Mouse (Mus musculus): ENCODE measurements around the gene Tmc6. TPM values are rescaled to one million over a fixed set of nuclear protein-coding genes. Genes with fewer than 3 reads are reported as not detected.
A peak's percentile ranks its signal among the peaks of the same experiment; 100 is the strongest.

Tmc6 gene
- polyA plus RNA-seq, 1 experiment, result 7.2 TPM

DNA sequence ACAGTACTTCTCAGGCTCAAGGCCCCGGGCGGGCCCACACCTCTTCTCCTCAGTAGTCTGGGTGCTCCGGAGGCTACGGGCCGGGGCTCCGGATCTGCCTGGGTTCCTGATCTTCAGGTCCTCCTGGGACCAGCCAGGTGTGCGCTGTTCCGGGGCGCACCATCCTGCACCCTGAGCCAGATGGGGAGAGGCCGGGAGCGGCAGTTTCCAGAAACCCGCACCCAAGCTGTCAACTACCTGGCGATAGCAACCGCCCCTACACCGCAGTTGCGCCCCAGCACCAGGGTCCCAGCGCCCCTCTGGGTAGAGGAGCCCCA is 1.8 kb downstream of the Tmc6 start:
- H3K4me3 ChIP-seq (ENCODE audit: insufficient read depth, low read depth, low read length), result peak overlapping the region; percentile 77
- H3K27ac ChIP-seq (replicated peaks; ENCODE audit: low read depth, low read length), result peak overlapping the region; percentile 95
- peaks cover 6% of the 10 kb centered on the region; the same call in 1 of the 2 replicates for H3K4me1 ChIP-seq (ENCODE audit: control insufficient read depth, insufficient read depth, insufficient read length, low read length)

DNA sequence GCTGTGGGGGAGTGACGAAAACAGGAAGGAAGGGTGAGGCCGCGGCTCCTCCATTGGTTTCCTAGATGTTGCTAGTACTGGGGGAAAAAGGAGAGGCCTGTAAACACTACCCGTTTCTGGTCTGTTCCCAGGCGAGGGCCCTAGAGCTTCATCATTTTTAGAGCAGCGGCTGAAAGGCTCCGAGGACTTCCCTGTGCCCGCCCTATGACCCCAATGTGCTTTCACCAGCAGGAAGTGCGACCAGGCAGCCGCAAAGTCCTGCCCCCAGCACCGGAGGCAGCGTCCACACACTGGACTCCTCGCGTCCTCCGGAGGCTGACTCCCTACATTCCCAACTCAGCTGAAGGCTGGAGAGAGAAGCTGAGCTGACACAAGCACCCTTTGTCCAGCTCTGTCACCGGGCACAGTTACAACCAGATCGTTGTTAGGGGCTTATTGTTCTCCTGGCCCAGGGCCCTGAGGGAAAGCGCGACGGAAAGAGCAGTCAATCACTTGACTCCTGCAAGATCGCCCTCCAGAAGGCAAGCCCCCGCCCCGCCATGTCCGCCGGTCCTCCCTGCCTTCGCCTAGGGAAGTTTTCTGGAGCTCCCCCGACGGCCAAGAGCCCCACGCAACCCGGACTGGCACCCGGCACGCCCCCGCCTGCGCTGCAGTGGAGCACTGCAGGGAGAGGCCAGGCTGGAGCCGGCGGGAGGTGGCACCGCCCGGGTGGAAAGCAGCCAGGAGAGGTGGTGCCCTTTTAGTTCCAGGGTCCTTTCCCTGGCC is 2.4 kb downstream of the Tmc6 start:
- Histone ChIP-seq H3K27ac (replicated peaks; ENCODE audit: low read depth, low read length) (peak overlapping the region; percentile 95), H3K4me1 (ENCODE audit: control insufficient read depth, insufficient read depth, insufficient read length, low read length) (peaks cover 6% of the 10 kb centered on the region; the same call in 1 of the 2 replicates), H3K4me3 (ENCODE audit: insufficient read depth, low read depth, low read length) (peak overlapping the region; percentile 77)

GRCm38 (mm10) chr11:117778851-117779433 is 3.1 kb downstream of the Tmc6 start:
- H3K4me3 ChIP-seq (ENCODE audit: insufficient read depth, low read depth, low read length), result peak overlapping the region; percentile 77
- peak overlapping the region; percentile 95 for H3K27ac ChIP-seq (replicated peaks; ENCODE audit: low read depth, low read length)
- peaks cover 6% of the 10 kb centered on the region; the same call in 1 of the 2 replicates for H3K4me1 ChIP-seq (ENCODE audit: control insufficient read depth, insufficient read depth, insufficient read length, low read length)

GRCm38 (mm10) chr11:117778031-117778430 is 4.0 kb downstream of the Tmc6 start:
- Histone ChIP-seq H3K4me1 (ENCODE audit: control insufficient read depth, insufficient read depth, insufficient read length, low read length) (peaks cover 6% of the 10 kb centered on the region; the same call in 1 of the 2 replicates), H3K4me3 (ENCODE audit: insufficient read depth, low read depth, low read length) (no peak overlapping the region), H3K27ac (replicated peaks; ENCODE audit: low read depth, low read length) (no peak overlapping the region)

DNA sequence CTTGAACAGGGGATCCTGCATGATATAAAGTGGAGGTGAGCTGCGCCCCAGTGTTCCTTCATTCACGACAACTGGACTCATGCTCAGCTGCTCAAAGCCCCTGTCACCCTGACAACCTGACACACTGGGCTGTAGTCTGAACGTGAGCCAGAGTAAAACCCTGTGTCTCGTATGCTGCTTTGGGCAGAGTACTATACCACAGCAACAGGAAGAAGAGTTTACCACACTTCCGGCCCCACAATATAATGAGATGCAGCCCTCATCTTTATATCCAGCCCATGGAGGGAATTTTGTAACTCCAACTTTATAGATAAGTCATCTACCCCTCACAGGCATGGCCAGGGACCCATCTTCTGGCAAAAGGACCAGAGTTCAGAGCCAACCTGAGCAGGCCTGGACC is 4.9 kb downstream of the Tmc6 start:
- H3K4me1 ChIP-seq (ENCODE audit: control insufficient read depth, insufficient read depth, insufficient read length, low read length), result peaks cover 6% of the 10 kb centered on the region; the same call in 1 of the 2 replicates
- H3K4me3 ChIP-seq (ENCODE audit: insufficient read depth, low read depth, low read length), result no peak overlapping the region
- H3K27ac ChIP-seq (replicated peaks; ENCODE audit: low read depth, low read length), result no peak overlapping the region

- Histone ChIP-seq H3K27ac (replicated peaks; ENCODE audit: low read depth, low read length) (no peak overlapping the region), H3K4me3 (ENCODE audit: insufficient read depth, low read depth, low read length) (no peak overlapping the region), H3K4me1 (ENCODE audit: control insufficient read depth, insufficient read depth, insufficient read length, low read length) (peaks cover 6% of the 10 kb centered on the region; the same call in 1 of the 2 replicates)
Measured at GRCm38 (mm10) chr11:117776085-117776792, 5.8 kb downstream of the Tmc6 start.

GRCm38 (mm10) chr11:117775540-117775939 is 6.5 kb downstream of the Tmc6 start:
- Histone ChIP-seq H3K4me3 (ENCODE audit: insufficient read depth, low read depth, low read length) (no peak overlapping the region), H3K27ac (replicated peaks; ENCODE audit: low read depth, low read length) (no peak overlapping the region), H3K4me1 (ENCODE audit: control insufficient read depth, insufficient read depth, insufficient read length, low read length) (peaks cover 6% of the 10 kb centered on the region; the same call in 1 of the 2 replicates)

DNA sequence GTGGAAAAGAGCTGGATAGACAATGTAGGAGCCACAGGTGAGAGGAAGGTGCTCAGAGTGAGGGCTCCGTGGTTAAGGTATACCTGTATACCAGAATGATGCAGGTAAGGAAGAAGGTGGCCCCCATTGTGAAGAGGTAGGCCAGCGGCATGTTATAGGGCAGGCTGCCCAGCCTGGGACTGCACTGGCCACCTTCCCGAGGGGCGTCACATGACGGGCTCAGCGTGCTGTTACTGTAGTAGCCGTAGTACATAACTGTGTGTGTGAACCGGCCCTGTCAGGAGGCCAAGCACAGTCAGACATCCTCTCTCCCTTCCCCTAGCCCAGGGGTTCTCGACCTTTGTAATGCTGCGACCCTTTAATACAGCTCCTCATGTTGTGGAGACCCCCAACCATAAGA is 7.1 kb downstream of the Tmc6 start:
- H3K4me3 ChIP-seq (ENCODE audit: insufficient read depth, low read depth, low read length), result no peak overlapping the region
- peaks cover 6% of the 10 kb centered on the region; the same call in 1 of the 2 replicates for H3K4me1 ChIP-seq (ENCODE audit: control insufficient read depth, insufficient read depth, insufficient read length, low read length)
- H3K27ac ChIP-seq (replicated peaks; ENCODE audit: low read depth, low read length), result no peak overlapping the region

DNA sequence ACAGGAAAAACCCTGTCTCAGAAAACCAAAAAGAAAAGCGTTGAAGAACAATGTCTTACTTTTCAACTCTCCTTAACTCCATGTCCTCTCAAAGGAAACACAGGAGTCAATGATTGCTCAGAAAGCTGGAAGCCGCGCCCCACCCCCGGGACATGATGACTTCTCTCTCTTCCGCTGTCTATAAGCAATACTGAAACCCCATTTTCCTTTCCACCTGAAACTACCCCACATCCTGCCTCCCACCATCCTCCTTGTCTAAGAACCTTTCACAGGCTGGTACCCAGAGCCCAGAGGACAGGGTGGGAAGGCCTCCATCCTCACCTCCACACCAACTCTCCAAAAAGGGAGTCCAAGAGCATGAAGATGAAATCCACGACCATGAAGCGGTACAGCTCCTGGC is 9.6 kb downstream of the Tmc6 start:
- no peak overlapping the region for H3K27ac ChIP-seq (replicated peaks; ENCODE audit: low read depth, low read length)
- H3K4me1 ChIP-seq (ENCODE audit: control insufficient read depth, insufficient read depth, insufficient read length, low read length), result no peaks in the 10 kb centered on the region; the same call in 1 of the 2 replicates
- no peak overlapping the region for H3K4me3 ChIP-seq (ENCODE audit: insufficient read depth, low read depth, low read length)

DNA sequence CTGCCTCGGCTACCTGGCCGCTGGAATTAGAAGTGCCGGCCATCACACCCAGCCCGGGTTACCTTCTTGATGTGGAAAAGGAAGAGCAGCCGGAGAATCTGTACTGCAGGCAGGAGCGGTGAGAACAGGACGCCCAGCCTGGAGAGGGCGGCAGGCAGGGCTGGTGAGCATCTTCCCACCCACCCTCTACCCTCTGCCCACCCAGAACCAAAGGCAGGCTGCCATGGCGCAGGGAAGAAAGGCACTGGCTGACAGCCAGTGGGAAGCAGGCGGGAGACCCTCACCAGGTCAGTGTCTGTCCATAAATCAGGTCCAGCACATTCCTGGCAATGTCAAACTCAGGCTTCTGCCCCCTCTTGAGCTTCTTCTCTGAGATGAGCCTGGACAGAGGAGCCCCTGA is 11.6 kb downstream of the Tmc6 start:
- Histone ChIP-seq H3K4me1 (ENCODE audit: control insufficient read depth, insufficient read depth, insufficient read length, low read length) (no peaks in the 10 kb centered on the region; the same call in 1 of the 2 replicates), H3K4me3 (ENCODE audit: insufficient read depth, low read depth, low read length) (no peak overlapping the region), H3K27ac (replicated peaks; ENCODE audit: low read depth, low read length) (no peak overlapping the region)

DNA sequence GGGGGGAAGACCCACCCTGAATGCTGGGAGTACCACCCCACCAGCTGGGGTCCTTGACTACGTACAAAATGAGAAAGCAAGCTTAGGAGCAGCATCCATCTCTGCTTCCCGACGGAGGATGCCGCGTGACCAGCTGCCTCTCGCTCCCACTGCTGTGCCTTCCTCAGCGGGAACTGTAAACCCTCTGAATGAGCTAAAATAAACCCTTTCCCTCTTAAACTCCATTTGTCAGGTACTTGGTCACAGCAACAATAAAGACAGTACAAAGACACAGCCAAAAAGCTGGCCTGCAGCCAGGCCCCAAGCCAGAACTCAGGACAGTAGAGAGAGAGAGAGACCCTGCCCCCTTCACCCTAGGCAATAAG is 12.3 kb downstream of the Tmc6 start:
- Histone ChIP-seq H3K27ac (replicated peaks; ENCODE audit: low read depth, low read length) (no peak overlapping the region), H3K4me3 (ENCODE audit: insufficient read depth, low read depth, low read length) (no peak overlapping the region), H3K4me1 (ENCODE audit: control insufficient read depth, insufficient read depth, insufficient read length, low read length) (no peaks in the 10 kb centered on the region)

- Histone ChIP-seq H3K27ac (replicated peaks; ENCODE audit: low read depth, low read length) (no peak overlapping the region), H3K4me3 (ENCODE audit: insufficient read depth, low read depth, low read length) (no peak overlapping the region), H3K4me1 (ENCODE audit: control insufficient read depth, insufficient read depth, insufficient read length, low read length) (no peaks in the 10 kb centered on the region)
Measured at GRCm38 (mm10) chr11:117768725-117769682, 13.0 kb downstream of the Tmc6 start.

DNA sequence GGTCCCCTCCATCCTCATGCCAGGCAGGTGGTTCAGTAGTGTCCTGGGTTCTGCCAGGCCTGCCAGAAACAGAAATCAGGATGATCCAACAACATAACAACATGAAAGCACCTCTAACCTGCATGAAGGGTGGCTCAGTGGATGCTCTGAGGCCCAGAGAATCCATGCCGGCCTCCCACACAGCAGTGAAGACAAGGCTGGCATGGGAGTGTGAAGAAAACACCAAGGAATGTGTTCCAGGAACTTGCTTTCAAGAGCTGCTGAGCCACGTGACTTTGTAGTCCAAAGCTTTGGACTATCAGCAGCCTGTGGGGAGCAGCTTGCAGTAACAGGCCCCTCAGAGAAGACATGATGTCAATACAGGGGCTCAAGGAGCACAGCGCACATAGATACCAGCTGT is 15.7 kb downstream of the Tmc6 start:
- H3K27ac ChIP-seq (replicated peaks; ENCODE audit: low read depth, low read length), result no peak overlapping the region
- no peaks in the 10 kb centered on the region for H3K4me1 ChIP-seq (ENCODE audit: control insufficient read depth, insufficient read depth, insufficient read length, low read length)
- no peak overlapping the region for H3K4me3 ChIP-seq (ENCODE audit: insufficient read depth, low read depth, low read length)

- H3K4me1 ChIP-seq (ENCODE audit: control insufficient read depth, insufficient read depth, insufficient read length, low read length), result no peaks in the 10 kb centered on the region
- no peak overlapping the region for H3K27ac ChIP-seq (replicated peaks; ENCODE audit: low read depth, low read length)
- H3K4me3 ChIP-seq (ENCODE audit: insufficient read depth, low read depth, low read length), result no peak overlapping the region
Measured at GRCm38 (mm10) chr11:117765361-117765760, 16.6 kb downstream of the Tmc6 start.

DNA sequence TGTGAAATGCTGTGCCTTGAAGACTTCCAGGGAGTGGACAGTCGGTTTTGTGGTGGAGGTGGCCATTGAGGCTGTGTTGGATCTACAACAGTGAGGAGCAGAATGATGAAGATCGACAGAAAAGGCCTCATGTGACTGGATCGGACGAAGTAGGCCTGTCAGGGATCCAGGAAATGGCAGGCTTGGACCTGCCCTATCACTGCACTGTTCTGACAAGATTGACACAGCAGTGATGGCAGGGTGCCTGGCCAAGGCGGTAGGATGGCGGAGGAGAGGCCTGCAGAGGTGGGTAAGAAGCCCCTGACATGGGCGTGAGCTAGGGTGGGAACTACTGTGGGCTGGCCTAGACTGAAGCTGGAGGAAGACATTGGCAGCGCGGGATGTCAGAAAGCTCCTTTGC is 17.7 kb downstream of the Tmc6 start:
- no peak overlapping the region for H3K27ac ChIP-seq (replicated peaks; ENCODE audit: low read depth, low read length)
- no peak overlapping the region for H3K4me3 ChIP-seq (ENCODE audit: insufficient read depth, low read depth, low read length)
- H3K4me1 ChIP-seq (ENCODE audit: control insufficient read depth, insufficient read depth, insufficient read length, low read length), result no peaks in the 10 kb centered on the region
